Mouse (Mus musculus) MEL (cell line): ENCODE data around the gene Gm5431. TPM values are rescaled to one million over a fixed set of nuclear protein-coding genes. Genes with fewer than 3 reads are reported as not detected.

ENCODE experiments used
- DNase-seq: peaks from one replicate; pipeline ENCODE4 v3.0.0; 2011; ENCODE audit warnings: low read depth, low spot score
- H3K27ac ChIP-seq: 2 replicates; pipeline ENCODE4 v1.5.1; 2012; ENCODE audit warnings: low read depth, mild to moderate bottlenecking, control low read depth, low read length, moderate library complexity; ENCODE audit not compliant: control insufficient read depth
- H3K27me3 ChIP-seq, 2 experiments: fragments of 150-350 bp in 1 of 2; sonication (generic) in 1 of 2; 2 replicates each; pipeline ENCODE4 v1.6.1; 2012; ENCODE audit warnings: low read length in 2 of 2, mild to moderate bottlenecking in 2 of 2, improper control_type of control experiment in 1 of 2, moderate library complexity in 1 of 2; ENCODE audit not compliant: insufficient read depth in 2 of 2, control insufficient read depth in 1 of 2
- H3K36me3 ChIP-seq, 2 experiments: 2 replicates each; pipeline ENCODE4 v1.6.1; 2012 to 2014; ENCODE audit warnings: low read length in 2 of 2, improper control_type of control experiment in 1 of 2, inconsistent platforms in 1 of 2, mild to moderate bottlenecking in 1 of 2; ENCODE audit not compliant: insufficient read depth in 2 of 2, control insufficient read depth in 1 of 2
- H3K4me1 ChIP-seq, 2 experiments: fragments of 150-350 bp in 1 of 2; sonication (generic) in 1 of 2; 2 replicates each; pipeline ENCODE4 v1.6.1; 2012; ENCODE audit warnings: low read length in 2 of 2, improper control_type of control experiment in 1 of 2, mild to moderate bottlenecking in 1 of 2; ENCODE audit not compliant: insufficient read depth in 2 of 2, control insufficient read depth in 1 of 2
- H3K4me3 ChIP-seq, 2 experiments: fragments of 150-350 bp in 1 of 2; sonication (generic) in 1 of 2; 2 replicates each; pipeline ENCODE4 v1.5.1; 2012; ENCODE audit warnings: low read depth in 2 of 2, low read length in 2 of 2, mild to moderate bottlenecking in 2 of 2, moderate library complexity in 2 of 2, control low read depth in 1 of 2, improper control_type of control experiment in 1 of 2; ENCODE audit not compliant: control insufficient read depth in 1 of 2, insufficient read depth in 1 of 2
- H3K79me2 ChIP-seq: 2 replicates; pipeline ENCODE4 v1.6.1; 2012; ENCODE audit warnings: mild to moderate bottlenecking, low read length, moderate library complexity; ENCODE audit not compliant: control insufficient read depth, poor library complexity, insufficient read depth
- H3K9ac ChIP-seq: 2 replicates; pipeline ENCODE4 v1.6.1; 2012; ENCODE audit warnings: low read depth, mild to moderate bottlenecking, control low read depth, low read length, moderate library complexity; ENCODE audit not compliant: control insufficient read depth, poor library complexity, severe bottlenecking
- H3K9me3 ChIP-seq: fragments of 150-350 bp; sonication (generic); replicated peaks from 2 replicates; pipeline ENCODE4 v1.6.1; 2012; ENCODE audit warnings: mild to moderate bottlenecking, low read length, improper control_type of control experiment, moderate library complexity; ENCODE audit not compliant: insufficient read depth
- BHLHE40 ChIP-seq: IDR thresholded peaks from 2 replicates; pipeline ENCODE4 v1.6.1; 2012; ENCODE audit warnings: low read depth, mild to moderate bottlenecking, inconsistent platforms, low read length, improper control_type of control experiment, borderline replicate concordance
- CHD1 ChIP-seq: IDR thresholded peaks from 2 replicates; pipeline ENCODE4 v1.6.1; 2012; ENCODE audit warnings: low read depth, mild to moderate bottlenecking, inconsistent platforms, low read length, improper control_type of control experiment
- CHD2 ChIP-seq: IDR thresholded peaks from 2 replicates; pipeline ENCODE4 v1.6.1; 2011; ENCODE audit warnings: low read length, improper control_type of control experiment
- CTCF ChIP-seq, 3 experiments: IDR thresholded peaks in 2 of 3; conservative IDR thresholded peaks in 1 of 3; 2 replicates each; pipeline ENCODE4 v1.5.1; 2011 to 2012; ENCODE audit warnings: low read length in 3 of 3, low read depth in 2 of 3, mild to moderate bottlenecking in 2 of 3, improper control_type of control experiment in 1 of 3, inconsistent platforms in 1 of 3, mixed read lengths in 1 of 3, moderate library complexity in 1 of 3; ENCODE audit not compliant: control insufficient read depth in 1 of 3, insufficient read depth in 1 of 3, poor library complexity in 1 of 3, severe bottlenecking in 1 of 3
- E2F4 ChIP-seq: IDR thresholded peaks from 2 replicates; pipeline ENCODE4 v1.6.1; 2011; ENCODE audit warnings: low read depth, low read length, improper control_type of control experiment, borderline replicate concordance
- ELF1 ChIP-seq: IDR thresholded peaks from 2 replicates; pipeline ENCODE4 v1.6.1; 2014; ENCODE audit warnings: low read depth, mild to moderate bottlenecking, inconsistent platforms, low read length, improper control_type of control experiment, moderate library complexity
- EP300 ChIP-seq, 2 experiments: IDR thresholded peaks; 2 replicates each; pipeline ENCODE4 v1.6.1; 2011; ENCODE audit warnings: improper control_type of control experiment in 2 of 2, low read length in 2 of 2, low read depth in 1 of 2, mild to moderate bottlenecking in 1 of 2
- ETS1 ChIP-seq: IDR thresholded peaks from 2 replicates; pipeline ENCODE4 v1.6.1; 2012; ENCODE audit warnings: low read depth, mild to moderate bottlenecking, inconsistent platforms, low read length, improper control_type of control experiment, moderate library complexity
- GABPA ChIP-seq: IDR thresholded peaks from 2 replicates; pipeline ENCODE4 v1.6.1; 2012; ENCODE audit warnings: low read depth, mild to moderate bottlenecking, inconsistent platforms, low read length, improper control_type of control experiment, moderate library complexity
- HCFC1 ChIP-seq: IDR thresholded peaks from 2 replicates; pipeline ENCODE4 v1.6.1; 2012; ENCODE audit warnings: low read depth, mild to moderate bottlenecking, inconsistent platforms, low read length, improper control_type of control experiment, moderate library complexity
- JUND ChIP-seq: IDR thresholded peaks from 2 replicates; pipeline ENCODE4 v1.6.1; 2011; ENCODE audit warnings: low read depth, mild to moderate bottlenecking, improper control_type of control experiment, low read length
- KAT2A ChIP-seq: conservative IDR thresholded peaks from 2 replicates; pipeline ENCODE4 v1.6.1; 2012; ENCODE audit warnings: low read depth, low read length, improper control_type of control experiment, inconsistent platforms
- MAFK ChIP-seq: IDR thresholded peaks from 2 replicates; pipeline ENCODE4 v1.6.1; 2011; ENCODE audit warnings: low read depth, mild to moderate bottlenecking, low read length, improper control_type of control experiment, borderline replicate concordance
- MAX ChIP-seq: IDR thresholded peaks from 2 replicates; pipeline ENCODE4 v1.6.1; 2011; ENCODE audit warnings: low read length, improper control_type of control experiment
- MAZ ChIP-seq: IDR thresholded peaks from 2 replicates; pipeline ENCODE4 v1.6.1; 2012; ENCODE audit warnings: low read depth, mild to moderate bottlenecking, inconsistent platforms, low read length, improper control_type of control experiment
- MYB ChIP-seq: IDR thresholded peaks from 2 replicates; pipeline ENCODE4 v1.6.1; 2011; ENCODE audit warnings: mild to moderate bottlenecking, low read depth, low read length, improper control_type of control experiment
- NELFE ChIP-seq: IDR thresholded peaks from 2 replicates; pipeline ENCODE4 v1.6.1; 2011; ENCODE audit warnings: low read depth, low read length, improper control_type of control experiment
- NRF1 ChIP-seq: IDR thresholded peaks from 2 replicates; pipeline ENCODE4 v1.6.1; 2014; ENCODE audit warnings: low read depth, mild to moderate bottlenecking, inconsistent platforms, low read length, improper control_type of control experiment, moderate library complexity; ENCODE audit not compliant: poor library complexity, insufficient read depth, severe bottlenecking
- POLR2A ChIP-seq, 2 experiments: IDR thresholded peaks; 2 replicates each; pipeline ENCODE4 v1.6.1; 2011 to 2012; ENCODE audit warnings: low read length in 2 of 2, mild to moderate bottlenecking in 2 of 2, control low read depth in 1 of 2, improper control_type of control experiment in 1 of 2, low read depth in 1 of 2, moderate library complexity in 1 of 2; ENCODE audit not compliant: control insufficient read depth in 1 of 2, insufficient read depth in 1 of 2, poor library complexity in 1 of 2
- POLR2AphosphoS2 ChIP-seq: IDR thresholded peaks from 2 replicates; pipeline ENCODE4 v1.6.1; 2011; ENCODE audit warnings: low read length, improper control_type of control experiment
- POLR2AphosphoS5 ChIP-seq: IDR thresholded peaks from 2 replicates; pipeline ENCODE4 v1.6.1; 2012; ENCODE audit warnings: low read depth, borderline replicate concordance, mild to moderate bottlenecking, inconsistent platforms, low read length, moderate library complexity, mixed read lengths
- RAD21 ChIP-seq: IDR thresholded peaks from 2 replicates; pipeline ENCODE4 v1.6.1; 2011; ENCODE audit warnings: mild to moderate bottlenecking, low read depth, low read length, improper control_type of control experiment
- SIN3A ChIP-seq: IDR thresholded peaks from 2 replicates; pipeline ENCODE4 v1.6.1; 2012; ENCODE audit warnings: low read length, improper control_type of control experiment, inconsistent platforms
- SMC3 ChIP-seq: IDR thresholded peaks from 2 replicates; pipeline ENCODE4 v1.6.1; 2011; ENCODE audit warnings: low read depth, low read length, improper control_type of control experiment
- TAL1 ChIP-seq: IDR thresholded peaks from 2 replicates; pipeline ENCODE4 v1.6.1; 2012; ENCODE audit warnings: mild to moderate bottlenecking, inconsistent platforms, low read length, moderate library complexity, mixed read lengths
- TBP ChIP-seq: IDR thresholded peaks from 2 replicates; pipeline ENCODE4 v1.8.0; 2011; ENCODE audit warnings: low read depth, low read length, improper control_type of control experiment
- TCF12 ChIP-seq: IDR thresholded peaks from 2 replicates; pipeline ENCODE4 v1.6.1; 2014; ENCODE audit warnings: low read depth, mild to moderate bottlenecking, inconsistent platforms, low read length, improper control_type of control experiment, moderate library complexity
- USF1 ChIP-seq: IDR thresholded peaks from 2 replicates; pipeline ENCODE4 v1.6.1; 2014; ENCODE audit warnings: low read depth, mild to moderate bottlenecking, inconsistent platforms, low read length, improper control_type of control experiment, moderate library complexity
- ZC3H11A ChIP-seq: IDR thresholded peaks from 2 replicates; pipeline ENCODE4 v1.6.1; 2012; ENCODE audit warnings: low read depth, mild to moderate bottlenecking, inconsistent platforms, low read length, improper control_type of control experiment
- ZKSCAN1 ChIP-seq: IDR thresholded peaks from 2 replicates; pipeline ENCODE4 v1.6.1; 2012; ENCODE audit warnings: low read depth, mild to moderate bottlenecking, inconsistent platforms, low read length, improper control_type of control experiment, moderate library complexity
- ZMIZ1 ChIP-seq: IDR thresholded peaks from 2 replicates; pipeline ENCODE4 v1.6.1; 2012; ENCODE audit warnings: low read depth, mild to moderate bottlenecking, inconsistent platforms, low read length, improper control_type of control experiment, moderate library complexity
- ZNF384 ChIP-seq: IDR thresholded peaks from 2 replicates; pipeline ENCODE4 v1.6.1; 2012; ENCODE audit warnings: low read depth, mild to moderate bottlenecking, inconsistent platforms, low read length, improper control_type of control experiment
- polyA plus RNA-seq, 2 experiments: library from polyadenylated mRNA; stranded (reverse) in 1 of 2; unstranded in 1 of 2; fragments of >175 nt in 1 of 2; fragments of >200 nt in 1 of 2; gene quantifications; 2 replicates each; pipeline versions ENCODE4 v1.2.1 to v1.2.4; 2012; ENCODE audit warnings: low replicate concordance in 2 of 2, low read depth in 1 of 2; ENCODE audit not compliant: insufficient read length in 2 of 2, insufficient read depth in 1 of 2, missing spikeins in 1 of 2
- total RNA-seq: library from RNA; depleted of rRNA; stranded (reverse); fragments of 300-350 nt; gene quantifications from 2 replicates; pipeline ENCODE4 v1.2.3, GENCODE M21; 2012

Gene Gm5431
- total and polyA plus RNA-seq, 3 experiments = 0.04 TPM; not detected in 2

- 0 out of 2 replicates have a peak, but pooled peaks have one; percentile 31 for TF ChIP-seq TBP
- TF ChIP-seq CTCF (IDR thresholded peaks at IDR 0.05 in 2 of 3, conservative IDR thresholded peaks at IDR 0.05 in 1 of 3; ENCODE audit: control insufficient read depth in 1 of 3, insufficient read depth in 1 of 3, low read depth in 2 of 3, low read length in 3 of 3, poor library complexity in 1 of 3, severe bottlenecking in 1 of 3) = peak; percentile 64 to 93 (median 85)
- TF ChIP-seq CHD2 = no peak
- peak; percentile 96 for TF ChIP-seq ZC3H11A
- peak; percentile 68; the same call in 1 of the 2 replicates for TF ChIP-seq MAZ
- peak; percentile 51; the same call in 1 of the 2 replicates for TF ChIP-seq ETS1
These were observed 27.5 kb downstream of the Gm5431 start (continued) for GRCm38 (mm10) chr11:48874465-48874864.

GRCm38 (mm10) chr11:48873591-48874290 is 28.3 kb downstream of the Gm5431 start:
- Histone ChIP-seq H3K27me3 (no peaks in the 10 kb centered on the region), H3K36me3 (peaks cover 0 to 17% of the 10 kb centered on the region in 2 experiments; a peak in 2 of 4 replicates), H3K4me1 (peaks cover 11 to 31% of the 10 kb centered on the region in 2 experiments), H3K9me3 (no peaks in the 10 kb centered on the region), H3K4me3 (peak overlapping the region; percentile 65 to 86), H3K79me2 (peaks cover 16% of the 10 kb centered on the region; the same call in 1 of the 2 replicates), H3K27ac (peak overlapping the region; percentile 95), H3K9ac (peak overlapping the region; percentile 89)
- peak; percentile 93 for DNase-seq
- peak; percentile 20; the same call in 1 of the 2 replicates for TF ChIP-seq RAD21
- TF ChIP-seq POLR2A (IDR thresholded peaks at IDR 0.05; ENCODE audit: control insufficient read depth in 1 of 2, insufficient read depth in 1 of 2, low read depth in 1 of 2, low read length in 2 of 2, poor library complexity in 1 of 2) = peak; percentile 16 to 60; a peak in 1 of 4 replicates
- TF ChIP-seq EP300 (IDR thresholded peaks at IDR 0.05; ENCODE audit: low read depth in 1 of 2, low read length in 2 of 2) = peak; percentile 73 to 89
- 0 out of 2 replicates have a peak, but pooled peaks have one; percentile 39 for TF ChIP-seq CHD1
- no peak for TF ChIP-seq POLR2AphosphoS2
- peak; percentile 74 for TF ChIP-seq TAL1
- TF ChIP-seq E2F4 = no peak
- TF ChIP-seq MAFK = no peak
- TF ChIP-seq POLR2AphosphoS5 = no peak
- TF ChIP-seq GABPA = no peak
- TF ChIP-seq USF1 = peak; percentile 43; the same call in 1 of the 2 replicates
- no peak; the same call in 1 of the 2 replicates for TF ChIP-seq MAZ
- TF ChIP-seq HCFC1 = no peak; the same call in none of the 2 replicates
- no peak for TF ChIP-seq ZKSCAN1
- TF ChIP-seq ETS1 = peak; percentile 92
- peak; percentile 85 for TF ChIP-seq MYB
- no peak for TF ChIP-seq KAT2A
- peak; percentile 53; the same call in 1 of the 2 replicates for TF ChIP-seq MAX
- peak in 2 of 3 experiments; percentile 19 to 33; a peak in 4 of 6 replicates for TF ChIP-seq CTCF (IDR thresholded peaks at IDR 0.05 in 2 of 3, conservative IDR thresholded peaks at IDR 0.05 in 1 of 3; ENCODE audit: control insufficient read depth in 1 of 3, insufficient read depth in 1 of 3, low read depth in 2 of 3, low read length in 3 of 3, poor library complexity in 1 of 3, severe bottlenecking in 1 of 3)
- no peak for TF ChIP-seq NRF1
- TF ChIP-seq TBP = peak; percentile 72; the same call in 1 of the 2 replicates
- TF ChIP-seq NELFE = no peak; the same call in 1 of the 2 replicates
- TF ChIP-seq SMC3 = 0 out of 2 replicates have a peak, but pooled peaks have one; percentile 9
- TF ChIP-seq ZC3H11A = peak; percentile 36; the same call in 1 of the 2 replicates
- TF ChIP-seq ELF1 = no peak
- TF ChIP-seq BHLHE40 = peak; percentile 72; the same call in 1 of the 2 replicates
- no peak for TF ChIP-seq ZNF384
- TF ChIP-seq TCF12 = peak; percentile 74
- no peak for TF ChIP-seq ZMIZ1
- TF ChIP-seq SIN3A = peak; percentile 91
- TF ChIP-seq JUND = no peak
